Mouse (Mus musculus) lung, postnatal 0 days (tissue): ENCODE data around the gene Spata13. TPM values are rescaled to one million over a fixed set of nuclear protein-coding genes. Genes with fewer than 3 reads are reported as not detected.

Experiments used
- ATAC-seq: fragments of 200-750 bp; cut with Nextera tagmentation; 2 replicates; pipeline ENCODE4 v1.8.0; 2017; ENCODE audit warnings: moderate library complexity
- DNase-seq: peaks from one replicate; pipeline ENCODE4 v3.0.0-alpha.2; 2016; ENCODE audit warnings: low spot score
- H3K27ac ChIP-seq: fragments of 300-500 bp; sonication (generic); 2 replicates; pipeline ENCODE4 v1.5.1; 2014; ENCODE audit warnings: antibody characterized with exemption, mild to moderate bottlenecking, low read length, mixed read lengths
- H3K27me3 ChIP-seq: fragments of 300-500 bp; sonication (generic); replicated peaks from 2 replicates; pipeline ENCODE4 v1.6.1; 2014; ENCODE audit warnings: low read length, mixed read lengths; ENCODE audit not compliant: insufficient read depth
- H3K36me3 ChIP-seq: fragments of 300-500 bp; sonication (generic); 2 replicates; pipeline ENCODE4 v1.6.1; 2014; ENCODE audit warnings: low read length, mixed read lengths; ENCODE audit not compliant: insufficient read depth
- H3K4me1 ChIP-seq: fragments of 300-500 bp; sonication (generic); 2 replicates; pipeline ENCODE4 v1.6.1; 2014; ENCODE audit warnings: antibody characterized with exemption, low read depth, low read length, mixed read lengths; ENCODE audit not compliant: insufficient read depth
- H3K4me2 ChIP-seq: fragments of 300-500 bp; sonication (generic); replicated peaks from 2 replicates; pipeline ENCODE4 v1.6.1; 2014; ENCODE audit warnings: low read depth, mild to moderate bottlenecking, low read length, moderate library complexity, mixed read lengths
- H3K4me3 ChIP-seq: fragments of 300-500 bp; sonication (generic); 2 replicates; pipeline ENCODE4 v1.5.1; 2014; ENCODE audit warnings: low read depth, low read length
- H3K9ac ChIP-seq: fragments of 300-500 bp; sonication (generic); replicated peaks from 2 replicates; pipeline ENCODE4 v1.6.1; 2014; ENCODE audit warnings: low read depth, mild to moderate bottlenecking
- H3K9me3 ChIP-seq: fragments of 300-500 bp; sonication (generic); 2 replicates; pipeline ENCODE4 v1.6.1; 2016; ENCODE audit warnings: low read length, mixed read lengths
- CTCF ChIP-seq: IDR thresholded peaks from 2 replicates; pipeline ENCODE4 v1.5.1; 2016; ENCODE audit warnings: antibody characterized with exemption, mild to moderate bottlenecking
- EP300 ChIP-seq: IDR thresholded peaks from 2 replicates; pipeline ENCODE4 v1.6.1; 2016; ENCODE audit warnings: antibody characterized with exemption, mild to moderate bottlenecking, control low read depth
- WGBS: fragments of 180-500 bp; shearing (Covaris S2); extraction: QIAGEN DNeasy Blood & Tissue Kit; methylation state at CpG from one replicate; pipeline ENCODE4 v1.1.7; 2014; 5-methylcytosine and 5-hydroxymethylcytosine counted together
- polyA plus RNA-seq: library from polyadenylated mRNA; unstranded; fragments of >200 nt; fragmentation: Nextera tagmentation; extraction: Ambion mirVana; gene quantifications from 2 replicates; pipeline ENCODE4 v1.2.1, GENCODE M21; 2015

Spata13 gene
- polyA plus RNA-seq, 1 experiment from 2014 or later = 11.7 TPM

GRCm38 (mm10) chr14:60784427-60785315, 150.9 kb downstream of the Spata13 start, which contains the start of gene Mipep:
Gene Mipep, plus strand, starts transcription at chr14:60784573.
- no peak for TF ChIP-seq EP300
- TF ChIP-seq CTCF = peak; percentile 96
- peak; percentile 95 for ATAC-seq
- Histone ChIP-seq H3K36me3 (no peaks in the 10 kb centered on the region), H3K27me3 (no peaks in the 10 kb centered on the region), H3K4me3 (peak within 1 kb of the TSS; percentile 67), H3K9ac (peak within 1 kb of the TSS; percentile 54), H3K9me3 (no peaks in the 10 kb centered on the region), H3K4me1 (peaks cover 3% of the 10 kb centered on the region; the same call in 1 of the 2 replicates), H3K4me2 (peak within 1 kb of the TSS; percentile 86), H3K27ac (no peak within 1 kb of the TSS)
- under 1% methylated on average over 61 of the region's 61 CpGs for WGBS
- peak; percentile 95 for DNase-seq

GRCm38 (mm10) chr14:60790103-60790502, 156.3 kb downstream of the Spata13 start:
- WGBS = 29% methylated on average over 3 of the region's 3 CpGs
- Histone ChIP-seq H3K9me3 (no peaks in the 10 kb centered on the region), H3K36me3 (no peaks in the 10 kb centered on the region), H3K9ac (no peak overlapping the region), H3K27me3 (no peaks in the 10 kb centered on the region), H3K4me1 (peaks cover 2% of the 10 kb centered on the region; the same call in 1 of the 2 replicates), H3K4me3 (no peak overlapping the region), H3K27ac (no peak overlapping the region), H3K4me2 (no peak overlapping the region)
- DNase-seq (peak; percentile 62), ATAC-seq (peak; percentile 56; the same call in 1 of the 2 replicates)
- TF ChIP-seq EP300 = no peak
- TF ChIP-seq CTCF = peak; percentile 76

GRCm38 (mm10) chr14:60796600-60797322, 163.0 kb downstream of the Spata13 start:
- Histone ChIP-seq H3K4me2 (no peak overlapping the region), H3K27ac (no peak overlapping the region), H3K9ac (no peak overlapping the region), H3K4me3 (no peak overlapping the region), H3K9me3 (no peaks in the 10 kb centered on the region), H3K36me3 (no peaks in the 10 kb centered on the region), H3K27me3 (no peaks in the 10 kb centered on the region), H3K4me1 (no peaks in the 10 kb centered on the region)
- ATAC-seq (no peak), DNase-seq (no peak)
- TF ChIP-seq EP300 (no peak), CTCF (no peak)
- 80% methylated on average over 4 of the region's 4 CpGs for WGBS

- no peaks in the 10 kb centered on the region for H3K9me3 ChIP-seq
- WGBS = 89% methylated on average over 5 of the region's 5 CpGs
- H3K9ac ChIP-seq = no peak overlapping the region
- H3K27ac ChIP-seq = no peak overlapping the region
- H3K4me3 ChIP-seq = no peak overlapping the region
- H3K36me3 ChIP-seq = no peaks in the 10 kb centered on the region
- H3K27me3 ChIP-seq = no peaks in the 10 kb centered on the region
- no peak for DNase-seq
- no peak overlapping the region for H3K4me2 ChIP-seq
- no peak for ATAC-seq
- H3K4me1 ChIP-seq = no peaks in the 10 kb centered on the region
- TF ChIP-seq CTCF (no peak), EP300 (no peak)
Observed at GRCm38 (mm10) chr14:60797596-60797995, 163.8 kb downstream of the Spata13 start.

GRCm38 (mm10) chr14:60798721-60799120, 164.9 kb downstream of the Spata13 start:
- TF ChIP-seq EP300 (no peak), CTCF (no peak)
- Histone ChIP-seq H3K4me3 (no peak overlapping the region), H3K9me3 (no peaks in the 10 kb centered on the region), H3K4me2 (no peak overlapping the region), H3K27ac (no peak overlapping the region), H3K9ac (no peak overlapping the region), H3K4me1 (no peaks in the 10 kb centered on the region), H3K36me3 (no peaks in the 10 kb centered on the region), H3K27me3 (no peaks in the 10 kb centered on the region)
- DNase-seq = no peak
- no peak for ATAC-seq
- WGBS = 82% methylated on average over 4 of the region's 4 CpGs
